Mouse (Mus musculus) limb, embryonic 11.5 days (tissue): ENCODE results near the gene Lamc2. TPM values are rescaled to one million over a fixed set of nuclear protein-coding genes. Genes with fewer than 3 reads are reported as not detected.

Experiments used
- ATAC-seq: fragments of 200-750 bp; cut with Nextera tagmentation; 2 replicates; pipeline ENCODE4 v1.8.0; 2017; ENCODE audit warnings: low read depth; ENCODE audit not compliant: insufficient number of reproducible peaks, low FRiP score, low TSS enrichment
- DNase-seq: peaks from one replicate; pipeline ENCODE4 v3.0.0-alpha.2; 2015; ENCODE audit warnings: low spot score
- H3K27ac ChIP-seq: fragments of 300-500 bp; sonication (generic); replicated peaks from 2 replicates; pipeline ENCODE4 v1.5.1; 2014; ENCODE audit warnings: low read depth, mild to moderate bottlenecking, low read length
- H3K27me3 ChIP-seq: fragments of 300-500 bp; sonication (generic); 2 replicates; pipeline ENCODE4 v1.6.1; 2014; ENCODE audit warnings: mild to moderate bottlenecking, low read length, mixed read lengths; ENCODE audit not compliant: control insufficient read depth, insufficient read depth
- H3K36me3 ChIP-seq: fragments of 300-500 bp; sonication (generic); 2 replicates; pipeline ENCODE4 v1.6.1; 2014; ENCODE audit warnings: mild to moderate bottlenecking, low read length, moderate library complexity, mixed read lengths; ENCODE audit not compliant: control insufficient read depth, insufficient read depth
- H3K4me1 ChIP-seq: fragments of 300-500 bp; sonication (generic); 2 replicates; pipeline ENCODE4 v1.6.1; 2014; ENCODE audit warnings: low read length, mixed read lengths; ENCODE audit not compliant: control insufficient read depth, insufficient read depth
- H3K4me2 ChIP-seq: fragments of 300-500 bp; sonication (generic); 2 replicates; pipeline ENCODE4 v1.6.1; 2014; ENCODE audit warnings: low read depth, mild to moderate bottlenecking, moderate library complexity; ENCODE audit not compliant: severe bottlenecking
- H3K4me3 ChIP-seq: fragments of 300-500 bp; sonication (generic); 2 replicates; pipeline ENCODE4 v1.5.1; 2014; ENCODE audit warnings: low read depth, low read length
- H3K9ac ChIP-seq: fragments of 300-500 bp; sonication (generic); 2 replicates; pipeline ENCODE4 v1.6.1; 2014; ENCODE audit warnings: mild to moderate bottlenecking, low read length
- H3K9me3 ChIP-seq: fragments of 300-500 bp; sonication (generic); 2 replicates; pipeline ENCODE4 v1.6.1; 2016; ENCODE audit warnings: low read length; ENCODE audit not compliant: control insufficient read depth
- WGBS: fragments of 180-500 bp; shearing (Covaris S2); extraction: QIAGEN DNeasy Blood & Tissue Kit; methylation state at CpG from one replicate; pipeline ENCODE4 v1.1.7; 2014; 5-methylcytosine and 5-hydroxymethylcytosine counted together
- polyA plus RNA-seq: library from polyadenylated mRNA; unstranded; fragments of >200 nt; fragmentation: Nextera tagmentation; extraction: Ambion mirVana; gene quantifications from 2 replicates; pipeline ENCODE4 v1.2.1, GENCODE M21; 2014

Lamc2 gene
- polyA plus RNA-seq, 1 experiment from 2014 or later, result 3.9 TPM

- DNase-seq (peak; percentile 51), ATAC-seq (no peak)
- H3K4me1 ChIP-seq, result peaks cover 12% of the 10 kb centered on the region
- no peak overlapping the region for H3K27ac ChIP-seq
- no peaks in the 10 kb centered on the region for H3K36me3 ChIP-seq
- H3K27me3 ChIP-seq, result no peaks in the 10 kb centered on the region
- no peak overlapping the region for H3K4me3 ChIP-seq
- 48% methylated on average over 9 of the region's 9 CpGs for WGBS
- H3K4me2 ChIP-seq, result no peak overlapping the region
- no peak overlapping the region for H3K9ac ChIP-seq
- no peaks in the 10 kb centered on the region for H3K9me3 ChIP-seq
Observed at GRCm38 (mm10) chr1:153101327-153101880, 84.8 kb downstream of the Lamc2 start.

GRCm38 (mm10) chr1:153100912-153101311 is 85.3 kb downstream of the Lamc2 start:
- Histone ChIP-seq H3K9me3 (no peaks in the 10 kb centered on the region), H3K9ac (no peak overlapping the region), H3K4me1 (peaks cover 17% of the 10 kb centered on the region), H3K27ac (no peak overlapping the region), H3K36me3 (no peaks in the 10 kb centered on the region), H3K27me3 (no peaks in the 10 kb centered on the region), H3K4me2 (no peak overlapping the region), H3K4me3 (no peak overlapping the region)
- DNase-seq (no peak), ATAC-seq (no peak)
- 71% methylated on average over 9 of the region's 9 CpGs for WGBS

DNA sequence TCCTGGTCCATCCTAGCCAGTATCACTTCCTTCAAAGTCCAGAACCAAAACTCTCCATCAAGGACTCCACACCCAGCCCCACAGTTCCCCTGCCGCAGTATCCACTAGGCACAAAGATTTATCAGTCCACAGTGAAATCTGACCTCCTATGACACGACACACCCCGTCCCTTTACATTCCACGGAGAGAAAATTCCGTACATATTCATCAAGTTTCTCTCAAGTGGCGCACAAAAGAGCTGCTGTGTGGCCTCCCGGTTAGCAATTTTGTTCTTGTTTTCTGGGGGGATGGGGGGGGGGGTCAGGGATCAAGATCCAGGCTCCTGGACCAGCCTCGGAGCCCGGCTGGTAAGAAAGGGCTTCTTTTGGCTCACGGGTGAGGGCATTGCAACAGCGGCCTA is 87.7 kb downstream of the Lamc2 start:
- H3K27ac ChIP-seq, result no peak overlapping the region
- H3K4me1 ChIP-seq, result peaks cover 19% of the 10 kb centered on the region
- no peak overlapping the region for H3K4me2 ChIP-seq
- DNase-seq, result no peak
- H3K36me3 ChIP-seq, result no peaks in the 10 kb centered on the region
- no peak overlapping the region for H3K4me3 ChIP-seq
- ATAC-seq, result no peak
- H3K9me3 ChIP-seq, result no peaks in the 10 kb centered on the region
- 68% methylated on average over 11 of the region's 11 CpGs for WGBS
- H3K27me3 ChIP-seq, result no peaks in the 10 kb centered on the region
- no peak overlapping the region for H3K9ac ChIP-seq

GRCm38 (mm10) chr1:153097017-153097675 is 89.1 kb downstream of the Lamc2 start:
- ATAC-seq, result no peak
- Histone ChIP-seq H3K27me3 (no peaks in the 10 kb centered on the region), H3K27ac (no peak overlapping the region; the same call in 1 of the 2 replicates), H3K4me3 (no peak overlapping the region), H3K4me2 (no peak overlapping the region), H3K4me1 (peaks cover 19% of the 10 kb centered on the region), H3K36me3 (no peaks in the 10 kb centered on the region), H3K9me3 (no peaks in the 10 kb centered on the region), H3K9ac (no peak overlapping the region)
- DNase-seq, result no peak
- 86% methylated on average over 6 of the region's 6 CpGs for WGBS

DNA sequence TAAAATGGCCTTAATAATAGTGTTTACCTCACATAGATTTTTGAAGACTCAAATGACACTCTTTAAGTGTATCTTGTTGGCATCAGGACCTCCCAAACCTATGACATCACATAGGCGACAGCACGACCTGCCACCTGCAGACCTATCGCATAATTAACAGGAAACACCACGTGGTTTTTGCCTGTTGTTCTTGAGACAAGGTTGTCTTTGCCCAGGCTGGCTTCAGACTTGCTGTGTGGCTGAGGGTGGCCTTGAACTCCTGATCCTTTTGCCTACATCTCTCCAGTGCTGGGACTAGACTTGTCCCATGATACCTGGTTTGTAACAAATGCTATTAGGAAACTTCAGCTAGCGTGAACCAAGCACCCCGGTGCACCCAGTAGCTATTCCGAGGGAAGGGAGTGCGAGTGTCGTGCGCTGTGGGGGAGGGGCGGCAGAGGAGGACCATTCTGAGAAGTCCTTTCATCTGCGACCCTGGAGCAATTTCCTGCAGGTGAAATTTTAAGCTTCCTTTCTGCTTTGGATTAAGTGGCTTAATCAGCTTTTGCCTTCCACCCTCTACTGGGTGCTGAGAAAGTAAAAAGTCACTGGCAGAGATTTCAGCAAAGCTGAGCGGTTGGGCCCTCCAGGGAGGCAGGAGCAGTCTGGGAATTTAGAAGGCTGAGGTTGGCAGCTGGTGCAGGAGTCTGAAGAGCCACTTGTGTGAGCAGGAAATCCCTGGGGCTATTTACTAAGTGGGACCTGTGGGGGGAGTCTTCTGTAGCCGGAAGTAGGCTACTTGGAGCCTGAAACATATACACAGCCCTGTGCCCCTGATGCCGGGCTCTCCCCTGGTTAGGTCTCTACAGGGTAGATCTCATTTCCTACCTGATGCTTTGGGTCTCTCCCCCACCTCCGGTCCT is 90.2 kb downstream of the Lamc2 start:
- Histone ChIP-seq H3K4me3 (no peak overlapping the region), H3K27me3 (no peaks in the 10 kb centered on the region), H3K4me1 (peaks cover 22% of the 10 kb centered on the region), H3K4me2 (peak overlapping the region; percentile 1; the same call in 1 of the 2 replicates), H3K9ac (no peak overlapping the region), H3K36me3 (no peaks in the 10 kb centered on the region), H3K9me3 (no peaks in the 10 kb centered on the region), H3K27ac (peak overlapping the region; percentile 72)
- 7% methylated on average over 16 of the region's 16 CpGs for WGBS
- ATAC-seq (peak; percentile 33; the same call in 1 of the 2 replicates), DNase-seq (peak; percentile 64)

DNA sequence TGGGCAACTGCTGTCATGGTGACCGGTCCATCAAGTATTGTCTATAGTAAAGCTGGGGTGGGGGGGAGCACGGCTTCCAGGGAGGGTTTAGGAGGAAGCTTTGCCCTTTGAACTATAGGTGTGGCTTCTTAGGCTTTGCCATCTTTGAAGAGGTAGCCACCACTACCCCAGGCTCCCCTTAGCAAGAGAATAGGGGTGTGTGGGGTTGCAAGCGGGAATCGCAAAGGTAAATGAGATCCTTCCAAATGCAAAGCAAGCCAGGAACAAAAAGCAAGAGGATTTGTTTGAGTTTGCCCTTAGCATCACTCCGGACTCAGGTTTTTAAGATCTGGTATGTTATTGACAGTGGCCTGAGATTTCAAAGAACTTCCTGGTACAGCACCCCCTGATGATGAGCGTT is 90.9 kb downstream of the Lamc2 start:
- 58% methylated on average over 6 of the region's 6 CpGs for WGBS
- peaks cover 27% of the 10 kb centered on the region for H3K4me1 ChIP-seq
- ATAC-seq (no peak), DNase-seq (no peak)
- H3K27me3 ChIP-seq, result no peaks in the 10 kb centered on the region
- no peaks in the 10 kb centered on the region for H3K9me3 ChIP-seq
- no peaks in the 10 kb centered on the region for H3K36me3 ChIP-seq
- H3K4me3 ChIP-seq, result no peak overlapping the region
- H3K9ac ChIP-seq, result no peak overlapping the region
- no peak overlapping the region for H3K4me2 ChIP-seq
- H3K27ac ChIP-seq, result no peak overlapping the region

DNA sequence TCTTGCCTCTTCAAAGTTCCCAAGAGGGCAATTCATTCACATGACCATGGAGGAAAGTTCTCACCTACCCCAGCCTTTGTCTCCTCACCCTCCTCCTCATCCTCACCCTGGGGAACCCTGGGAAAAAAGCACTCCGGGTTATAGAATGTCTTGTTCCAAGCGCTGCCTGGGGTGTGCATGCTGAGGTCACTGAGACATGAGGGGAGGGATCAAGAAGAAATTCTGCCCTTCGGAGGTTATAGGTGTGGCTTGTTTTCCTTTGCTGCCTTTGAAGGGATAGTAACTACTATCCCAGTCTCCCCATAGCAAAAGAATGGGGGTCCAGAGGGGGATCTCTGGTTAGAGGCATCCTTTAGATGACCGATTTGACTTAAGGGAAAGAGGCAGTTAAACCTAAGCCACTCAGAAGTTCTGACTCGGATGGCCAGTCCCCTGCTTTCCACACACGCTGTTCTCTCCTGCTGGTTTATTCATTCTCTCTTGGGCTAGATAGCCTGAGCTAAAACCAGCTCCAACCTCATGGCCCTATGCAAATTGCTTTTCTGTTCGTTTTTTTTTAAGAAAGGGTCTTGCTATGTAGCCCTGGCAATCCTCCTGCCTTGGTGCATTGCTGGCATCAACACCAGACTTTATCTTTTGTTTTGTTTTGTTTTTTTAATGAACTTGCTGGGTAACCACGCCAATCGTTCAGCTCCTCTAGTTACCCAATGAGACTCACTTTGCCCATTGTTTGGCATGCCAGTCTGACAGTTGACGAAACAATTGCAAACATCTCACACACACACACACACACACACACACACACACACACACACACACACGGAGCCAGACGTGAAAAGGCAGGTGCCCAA is 91.8 kb downstream of the Lamc2 start:
- H3K27me3 ChIP-seq, result no peaks in the 10 kb centered on the region

DNA sequence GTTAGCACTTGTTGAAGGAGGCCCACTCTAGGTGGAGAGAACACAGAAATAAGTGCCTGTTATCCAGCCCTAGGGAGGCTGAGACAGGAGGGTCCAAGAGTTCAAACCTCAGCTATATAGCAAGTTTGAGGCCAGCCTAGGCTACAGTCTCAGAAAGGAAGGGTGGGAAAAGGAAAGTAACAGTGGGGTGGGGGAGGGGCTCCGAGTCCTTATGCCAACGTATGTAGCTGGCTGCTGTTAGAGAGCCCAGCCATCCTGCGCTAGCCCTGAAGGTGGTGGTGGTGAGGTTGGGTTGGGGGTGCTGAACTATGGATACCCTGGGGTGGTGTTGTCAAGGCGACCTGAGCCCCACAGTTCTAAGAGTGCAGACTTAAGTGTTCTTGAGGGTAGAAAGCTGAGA is 92.7 kb downstream of the Lamc2 start:
- H3K9me3 ChIP-seq, result no peaks in the 10 kb centered on the region
- no peak overlapping the region for H3K27ac ChIP-seq
- ATAC-seq, result no peak
- H3K9ac ChIP-seq, result no peak overlapping the region
- peaks cover 24% of the 10 kb centered on the region for H3K4me1 ChIP-seq
- WGBS, result 68% methylated on average over 4 of the region's 4 CpGs
- no peaks in the 10 kb centered on the region for H3K36me3 ChIP-seq
- H3K4me2 ChIP-seq, result no peak overlapping the region
- DNase-seq, result no peak
- H3K27me3 ChIP-seq, result no peaks in the 10 kb centered on the region
- no peak overlapping the region for H3K4me3 ChIP-seq

More for the DNA sequence above, 91.8 kb downstream of the Lamc2 start:
- no peak overlapping the region for H3K4me3 ChIP-seq
- no peak for ATAC-seq
- no peaks in the 10 kb centered on the region for H3K9me3 ChIP-seq
- H3K9ac ChIP-seq, result no peak overlapping the region
- no peak overlapping the region for H3K27ac ChIP-seq
- no peak for DNase-seq
- 49% methylated on average over 12 of the region's 12 CpGs for WGBS
- H3K4me1 ChIP-seq, result peaks cover 27% of the 10 kb centered on the region
- H3K4me2 ChIP-seq, result no peak overlapping the region
- no peaks in the 10 kb centered on the region for H3K36me3 ChIP-seq
